Mouse (Mus musculus) forebrain, postnatal 0 days (tissue): Measurements from ENCODE around the gene Olfr1132. TPM values are rescaled to one million over a fixed set of nuclear protein-coding genes. Genes with fewer than 3 reads are reported as not detected.
"Not testable (repeated sequence)": the region's sequence is repeated elsewhere in the genome, so short reads cannot be mapped to it uniquely, and the experiment has no call there.

ENCODE experiments used
- ATAC-seq: fragments of 200-750 bp; cut with Nextera tagmentation; 2 replicates; pipeline ENCODE4 v1.8.0; 2017; ENCODE audit warnings: mild to moderate bottlenecking, moderate library complexity
- DNase-seq: peaks from one replicate; pipeline ENCODE4 v3.0.0-alpha.2; 2015
- H3K27ac ChIP-seq: fragments of 300-500 bp; sonication (generic); 2 replicates; pipeline ENCODE4 v1.5.1; 2014; ENCODE audit warnings: low read depth, mild to moderate bottlenecking, antibody characterized with exemption, low read length, moderate library complexity, mixed read lengths
- H3K27me3 ChIP-seq: fragments of 300-500 bp; sonication (generic); 2 replicates; pipeline ENCODE4 v1.6.1; 2014; ENCODE audit warnings: mild to moderate bottlenecking, low read length, mixed read lengths; ENCODE audit not compliant: insufficient read depth
- H3K36me3 ChIP-seq: fragments of 300-500 bp; sonication (generic); 2 replicates; pipeline ENCODE4 v1.6.1; 2014; ENCODE audit warnings: mild to moderate bottlenecking, moderate library complexity; ENCODE audit not compliant: insufficient read depth
- H3K4me1 ChIP-seq: fragments of 300-500 bp; sonication (generic); 2 replicates; pipeline ENCODE4 v1.6.1; 2014; ENCODE audit warnings: antibody characterized with exemption; ENCODE audit not compliant: insufficient read depth
- H3K4me2 ChIP-seq: fragments of 300-500 bp; sonication (generic); 2 replicates; pipeline ENCODE4 v1.6.1; 2014; ENCODE audit warnings: low read depth, mild to moderate bottlenecking, moderate library complexity
- H3K4me3 ChIP-seq: fragments of 300-500 bp; sonication (generic); 2 replicates; pipeline ENCODE4 v1.5.1; 2014; ENCODE audit warnings: low read depth, low read length, mixed read lengths
- H3K9ac ChIP-seq: fragments of 300-500 bp; sonication (generic); 2 replicates; pipeline ENCODE4 v1.6.1; 2014; ENCODE audit warnings: mild to moderate bottlenecking
- H3K9me3 ChIP-seq: fragments of 300-500 bp; sonication (generic); 2 replicates; pipeline ENCODE4 v1.6.1; 2016; ENCODE audit warnings: low read length
- CTCF ChIP-seq: sonication (generic); IDR thresholded peaks from 2 replicates; pipeline ENCODE4 v1.5.1; 2016; ENCODE audit warnings: antibody characterized with exemption, control low read depth, low read depth
- WGBS: fragments of 180-500 bp; shearing (Covaris S2); extraction: QIAGEN DNeasy Blood & Tissue Kit; methylation state at CpG from one replicate; pipeline ENCODE4 v1.1.7; 2014; 5-methylcytosine and 5-hydroxymethylcytosine counted together
- polyA plus RNA-seq: library from polyadenylated mRNA; unstranded; fragments of >200 nt; fragmentation: Nextera tagmentation; extraction: Ambion mirVana; gene quantifications from 2 replicates; pipeline ENCODE4 v1.2.1, GENCODE M21; 2015
- total RNA-seq: library from RNA; depleted of rRNA; stranded (reverse); fragments of >200 nt; gene quantifications from 2 replicates; pipeline ENCODE4 v1.2.3, GENCODE M21; 2014; rRNA removed

Gene Olfr1132
- total RNA-seq (not detected in 2 replicates), polyA plus RNA-seq (not detected in 2 replicates)

- Histone ChIP-seq H3K27me3 (no peaks in the 10 kb centered on the region), H3K27ac (no peak within 1 kb of the TSS), H3K9ac (no peak within 1 kb of the TSS), H3K4me3 (no peak within 1 kb of the TSS), H3K9me3 (no peaks in the 10 kb centered on the region), H3K4me1 (no peaks in the 10 kb centered on the region), H3K36me3 (no peaks in the 10 kb centered on the region), H3K4me2 (no peak within 1 kb of the TSS)
- DNase-seq: no peak
- TF ChIP-seq CTCF: no peak
- ATAC-seq: no peak
Measured at GRCm38 (mm10) chr2:87637435-87637834, at the start of gene Olfr1132. Gene Olfr1132, minus strand, starts transcription at chr2:87637535.

GRCm38 (mm10) chr2:87673564-87673963, 36.2 kb upstream of the Olfr1132 start, which contains the start of gene Olfr1135:
Gene Olfr1135, minus strand, starts transcription at chr2:87673664.
- Histone ChIP-seq H3K36me3 (no peaks in the 10 kb centered on the region), H3K27ac (no peak within 1 kb of the TSS), H3K4me3 (no peak within 1 kb of the TSS), H3K9ac (no peak within 1 kb of the TSS), H3K4me2 (no peak within 1 kb of the TSS), H3K4me1 (no peaks in the 10 kb centered on the region), H3K9me3 (no peaks in the 10 kb centered on the region), H3K27me3 (no peaks in the 10 kb centered on the region)
- no peak for DNase-seq
- no peak for TF ChIP-seq CTCF
- ATAC-seq: no peak
- 17% methylated on average over 1 of the region's 1 CpGs for WGBS

- Histone ChIP-seq H3K4me1 (no peaks in the 10 kb centered on the region), H3K9ac (no peak within 1 kb of the TSS), H3K36me3 (no peaks in the 10 kb centered on the region), H3K27ac (no peak within 1 kb of the TSS), H3K27me3 (no peaks in the 10 kb centered on the region), H3K4me3 (no peak within 1 kb of the TSS), H3K4me2 (no peak within 1 kb of the TSS), H3K9me3 (no peaks in the 10 kb centered on the region)
- 80% methylated on average over 2 of the region's 2 CpGs for WGBS
- DNase-seq (no peak), ATAC-seq (no peak)
- no peak for TF ChIP-seq CTCF
Measured at GRCm38 (mm10) chr2:87658360-87658759, 21.0 kb upstream of the Olfr1132 start, which contains the start of gene Olfr1134. Gene Olfr1134, minus strand, starts transcription at chr2:87658460.

GRCm38 (mm10) chr2:87647274-87647673, 9.9 kb upstream of the Olfr1132 start, which contains the start of gene Olfr1133:
Gene Olfr1133, minus strand, starts transcription at chr2:87647374.
- Histone ChIP-seq H3K27ac (no peak within 1 kb of the TSS), H3K4me1 (no peaks in the 10 kb centered on the region), H3K4me3 (no peak within 1 kb of the TSS), H3K9ac (no peak within 1 kb of the TSS), H3K36me3 (no peaks in the 10 kb centered on the region), H3K4me2 (no peak within 1 kb of the TSS), H3K9me3 (no peaks in the 10 kb centered on the region), H3K27me3 (no peaks in the 10 kb centered on the region)
- TF ChIP-seq CTCF: no peak
- DNase-seq (no peak), ATAC-seq (no peak)

- no peak for ATAC-seq
Measured at GRCm38 (mm10) chr2:87642441-87642840, 5.1 kb upstream of the Olfr1132 start.

GRCm38 (mm10) chr2:87626804-87627203, 10.5 kb downstream of the Olfr1132 start, which contains the start of gene Olfr1131:
Gene Olfr1131, plus strand, starts transcription at chr2:87627104.
- WGBS: 68% methylated on average over 3 of the region's 3 CpGs
- DNase-seq: no peak
- H3K9me3 ChIP-seq: no peaks in the 10 kb centered on the region
- H3K4me2 ChIP-seq: no peak within 1 kb of the TSS
- no peak within 1 kb of the TSS for H3K4me3 ChIP-seq
- H3K9ac ChIP-seq: no peak within 1 kb of the TSS
- no peak for ATAC-seq
- H3K4me1 ChIP-seq: no peaks in the 10 kb centered on the region
- H3K27me3 ChIP-seq: no peaks in the 10 kb centered on the region
- TF ChIP-seq CTCF: no peak
- no peaks in the 10 kb centered on the region for H3K36me3 ChIP-seq
- no peak within 1 kb of the TSS for H3K27ac ChIP-seq

More at GRCm38 (mm10) chr2:87642441-87642840, 5.1 kb upstream of the Olfr1132 start:
- Histone ChIP-seq H3K27ac (no peak overlapping the region), H3K9me3 (no peaks in the 10 kb centered on the region), H3K4me3 (no peak overlapping the region), H3K36me3 (no peaks in the 10 kb centered on the region), H3K9ac (no peak overlapping the region), H3K4me1 (no peaks in the 10 kb centered on the region), H3K4me2 (no peak overlapping the region), H3K27me3 (no peaks in the 10 kb centered on the region)
- no peak for DNase-seq
- no peak for TF ChIP-seq CTCF

GRCm38 (mm10) chr2:87605912-87606311, 31.4 kb downstream of the Olfr1132 start, which contains the start of gene Olfr1130:
Gene Olfr1130, plus strand, starts transcription at chr2:87606212.
- not testable (repeated sequence) for H3K27me3 ChIP-seq, ATAC-seq

More at GRCm38 (mm10) chr2:87605912-87606311, 31.4 kb downstream of the Olfr1132 start, which contains the start of gene Olfr1130:
- not testable (repeated sequence) for H3K4me3 ChIP-seq, H3K4me1 ChIP-seq, H3K9me3 ChIP-seq, H3K36me3 ChIP-seq, H3K4me2 ChIP-seq, H3K9ac ChIP-seq, H3K27ac ChIP-seq, DNase-seq

Other genes with a start within 250 kb of the Olfr1132 start
- not detected in 2 replicates for gene Olfr1123, start 220.9 kb downstream of the Olfr1132 start, total RNA-seq
- gene Olfr1123, start 220.9 kb downstream of the Olfr1132 start, polyA plus RNA-seq: not detected in 2 replicates
- gene Olfr1124, start 207.3 kb downstream of the Olfr1132 start, total RNA-seq: not detected in 2 replicates
- gene Olfr1124, start 207.3 kb downstream of the Olfr1132 start, polyA plus RNA-seq: 0.08 TPM in 2 replicates
- gene Olfr1126, start 183.6 kb downstream of the Olfr1132 start, total RNA-seq: not detected in 2 replicates
- gene Olfr1126, start 183.6 kb downstream of the Olfr1132 start, polyA plus RNA-seq: not detected in 2 replicates
- not detected in 2 replicates for gene Pramel7, start 140.4 kb downstream of the Olfr1132 start, total RNA-seq
- not detected in 2 replicates for gene Pramel7, start 140.4 kb downstream of the Olfr1132 start, polyA plus RNA-seq
- not detected in 2 replicates for gene Pramel6, start 131.0 kb downstream of the Olfr1132 start, total RNA-seq
- gene Pramel6, start 131.0 kb downstream of the Olfr1132 start, polyA plus RNA-seq: not detected in 2 replicates
- not detected in 2 replicates for gene Olfr153, start 105.7 kb downstream of the Olfr1132 start, total RNA-seq
- gene Olfr153, start 105.7 kb downstream of the Olfr1132 start, polyA plus RNA-seq: not detected in 2 replicates
- not detected in 2 replicates for gene Olfr1128, start 92.0 kb downstream of the Olfr1132 start, total RNA-seq
- not detected in 2 replicates for gene Olfr1128, start 92.0 kb downstream of the Olfr1132 start, polyA plus RNA-seq
- gene Olfr1129, start 63.6 kb downstream of the Olfr1132 start, total RNA-seq: not detected in 2 replicates
- not detected in 2 replicates for gene Olfr1129, start 63.6 kb downstream of the Olfr1132 start, polyA plus RNA-seq
- 0.14 TPM in 1 of 2 replicates, not detected in the other for gene Olfr1130, start 31.3 kb downstream of the Olfr1132 start, total RNA-seq
- gene Olfr1130, start 31.3 kb downstream of the Olfr1132 start, polyA plus RNA-seq: not detected in 2 replicates
- gene Olfr1131, start 10.4 kb downstream of the Olfr1132 start, total RNA-seq: not detected in 2 replicates
- not detected in 2 replicates for gene Olfr1131, start 10.4 kb downstream of the Olfr1132 start, polyA plus RNA-seq
- gene Olfr1133, start 9.8 kb upstream of the Olfr1132 start, total RNA-seq: not detected in 2 replicates
- not detected in 2 replicates for gene Olfr1133, start 9.8 kb upstream of the Olfr1132 start, polyA plus RNA-seq
- gene Olfr1134, start 20.9 kb upstream of the Olfr1132 start, total RNA-seq: not detected in 2 replicates
- not detected in 2 replicates for gene Olfr1134, start 20.9 kb upstream of the Olfr1132 start, polyA plus RNA-seq
- gene Olfr1135, start 36.1 kb upstream of the Olfr1132 start, total RNA-seq: not detected in 2 replicates
- gene Olfr1135, start 36.1 kb upstream of the Olfr1132 start, polyA plus RNA-seq: not detected in 2 replicates
- not detected in 2 replicates for gene Olfr1136, start 56.4 kb upstream of the Olfr1132 start, total RNA-seq
- gene Olfr1136, start 56.4 kb upstream of the Olfr1132 start, polyA plus RNA-seq: not detected in 2 replicates
- not detected in 2 replicates for gene Olfr1137, start 75.6 kb upstream of the Olfr1132 start, total RNA-seq
- gene Olfr1137, start 75.6 kb upstream of the Olfr1132 start, polyA plus RNA-seq: not detected in 2 replicates
- gene Olfr1138, start 102.4 kb upstream of the Olfr1132 start, total RNA-seq: not detected in 2 replicates
- not detected in 2 replicates for gene Olfr1138, start 102.4 kb upstream of the Olfr1132 start, polyA plus RNA-seq
- gene Olfr1140, start 106.2 kb upstream of the Olfr1132 start, total RNA-seq: not detected in 2 replicates
- gene Olfr1140, start 106.2 kb upstream of the Olfr1132 start, polyA plus RNA-seq: not detected in 2 replicates
- not detected in 2 replicates for gene Olfr1141, start 116.5 kb upstream of the Olfr1132 start, total RNA-seq
- gene Olfr1141, start 116.5 kb upstream of the Olfr1132 start, polyA plus RNA-seq: not detected in 2 replicates
- not detected in 2 replicates for gene Olfr152, start 141.9 kb upstream of the Olfr1132 start, total RNA-seq
- not detected in 2 replicates for gene Olfr152, start 141.9 kb upstream of the Olfr1132 start, polyA plus RNA-seq
- gene Olfr1143, start 163.1 kb upstream of the Olfr1132 start, total RNA-seq: not detected in 2 replicates
- gene Olfr1143, start 163.1 kb upstream of the Olfr1132 start, polyA plus RNA-seq: not detected in 2 replicates
- gene Olfr1145, start 172.3 kb upstream of the Olfr1132 start, total RNA-seq: not detected in 2 replicates
- gene Olfr1145, start 172.3 kb upstream of the Olfr1132 start, polyA plus RNA-seq: not detected in 2 replicates
- gene Olfr1148, start 193.0 kb upstream of the Olfr1132 start, total RNA-seq: not detected in 2 replicates
- not detected in 2 replicates for gene Olfr1148, start 193.0 kb upstream of the Olfr1132 start, polyA plus RNA-seq
- not detected in 2 replicates for gene Olfr1150-ps1, start 206.5 kb upstream of the Olfr1132 start, total RNA-seq
- not detected in 2 replicates for gene Olfr1150-ps1, start 206.5 kb upstream of the Olfr1132 start, polyA plus RNA-seq
- not detected in 2 replicates for gene Olfr1151, start 218.3 kb upstream of the Olfr1132 start, total RNA-seq
- gene Olfr1151, start 218.3 kb upstream of the Olfr1132 start, polyA plus RNA-seq: not detected in 2 replicates
- not detected in 2 replicates for gene Olfr1152, start 229.0 kb upstream of the Olfr1132 start, total RNA-seq
- gene Olfr1152, start 229.0 kb upstream of the Olfr1132 start, polyA plus RNA-seq: not detected in 2 replicates